Mouse (Mus musculus) heart, embryonic 10.5 days (tissue): Measurements from ENCODE around the gene Gm21954. TPM values are rescaled to one million over a fixed set of nuclear protein-coding genes. Genes with fewer than 3 reads are reported as not detected.

Experiments used
- DNase-seq: peaks from one replicate; pipeline ENCODE4 v3.0.0-alpha.2; 2017; ENCODE audit warnings: low spot score
- H3K27ac ChIP-seq: fragments of 300-500 bp; sonication (generic); 2 replicates; pipeline ENCODE4 v1.5.1; 2016; ENCODE audit warnings: mild to moderate bottlenecking
- H3K27me3 ChIP-seq: fragments of 300-500 bp; sonication (generic); 2 replicates; pipeline ENCODE4 v1.6.1; 2016; ENCODE audit warnings: mild to moderate bottlenecking; ENCODE audit not compliant: poor library complexity, insufficient read depth, severe bottlenecking
- H3K36me3 ChIP-seq: fragments of 300-500 bp; sonication (generic); 2 replicates; pipeline ENCODE4 v1.6.1; 2016; ENCODE audit warnings: mild to moderate bottlenecking, moderate library complexity
- H3K4me1 ChIP-seq: fragments of 300-500 bp; sonication (generic); 2 replicates; pipeline ENCODE4 v1.6.1; 2016; ENCODE audit warnings: mild to moderate bottlenecking
- H3K4me3 ChIP-seq: fragments of 300-500 bp; sonication (generic); 2 replicates; pipeline ENCODE4 v1.5.1; 2016; ENCODE audit warnings: mild to moderate bottlenecking, moderate library complexity
- H3K9me3 ChIP-seq: fragments of 300-500 bp; sonication (generic); 2 replicates; pipeline ENCODE4 v1.6.1; 2016; ENCODE audit warnings: mild to moderate bottlenecking, moderate library complexity
- WGBS: fragments of 180-500 bp; shearing (Covaris S2); methylation state at CpG from one replicate; pipeline ENCODE4 v1.1.7; 2016; 5-methylcytosine and 5-hydroxymethylcytosine counted together
- polyA plus RNA-seq: library from polyadenylated mRNA; unstranded; fragments of >200 nt; fragmentation: Nextera tagmentation; extraction: Ambion mirVana; gene quantifications from 2 replicates; pipeline ENCODE4 v1.2.1, GENCODE M21; 2016

Gm21954 gene
- not detected in 2 replicates for polyA plus RNA-seq

DNA sequence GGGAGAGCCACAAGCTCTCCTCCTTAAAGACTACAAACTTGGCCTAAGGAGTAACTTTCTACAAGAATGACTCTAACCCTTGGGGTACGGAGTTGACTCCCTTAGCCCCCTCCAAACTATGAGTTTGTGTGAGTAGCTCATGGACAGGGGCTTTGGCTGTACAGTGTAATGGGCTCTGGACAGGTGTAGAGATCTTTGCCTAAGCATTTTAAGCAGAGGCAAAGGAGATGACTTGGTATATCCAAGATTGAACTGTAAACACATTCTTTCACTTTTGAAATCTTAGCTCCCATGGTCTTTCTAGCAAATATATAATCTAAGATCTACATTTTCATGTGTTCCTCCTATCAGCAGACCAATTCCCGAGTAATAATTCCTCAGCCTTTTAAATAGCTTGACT lies at the start of gene Gm21954:
Gene Gm21954, minus strand, starts transcription at position 101 of the 400 bp plus-strand sequence.
- no peaks in the 10 kb centered on the region for H3K9me3 ChIP-seq
- DNase-seq, result no peak
- no peaks in the 10 kb centered on the region for H3K4me1 ChIP-seq
- H3K36me3 ChIP-seq, result no peaks in the 10 kb centered on the region
- H3K4me3 ChIP-seq, result no peak within 1 kb of the TSS
- H3K27ac ChIP-seq, result no peak within 1 kb of the TSS
- no peaks in the 10 kb centered on the region for H3K27me3 ChIP-seq
- WGBS, result 87% methylated on average over 2 of the region's 2 CpGs

DNA sequence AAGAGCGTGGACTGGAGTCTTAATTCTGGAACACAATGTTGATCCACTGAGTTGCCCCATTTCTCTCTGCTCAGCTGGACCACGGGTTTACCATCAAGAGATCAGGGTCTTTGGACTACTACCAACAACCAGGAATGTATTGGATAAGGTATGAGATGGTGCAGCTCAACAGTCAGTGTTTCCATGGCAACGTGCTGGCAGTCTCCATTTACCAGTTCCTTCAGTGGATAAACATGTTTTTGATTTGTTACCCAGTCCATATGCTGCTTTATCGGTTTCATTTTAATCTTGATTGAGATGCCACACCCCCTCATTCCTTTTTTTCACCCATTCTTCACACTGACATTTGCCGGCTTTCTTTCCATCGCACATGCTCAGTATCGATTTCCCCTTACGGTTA lies 49.8 kb upstream of the Gm21954 start:
- Histone ChIP-seq H3K36me3 (no peaks in the 10 kb centered on the region), H3K9me3 (no peaks in the 10 kb centered on the region), H3K4me3 (no peak overlapping the region), H3K4me1 (peaks cover 8% of the 10 kb centered on the region; the same call in 1 of the 2 replicates), H3K27me3 (no peaks in the 10 kb centered on the region), H3K27ac (no peak overlapping the region)
- peak; percentile 31 for DNase-seq
- WGBS, result 79% methylated on average over 8 of the region's 8 CpGs

- no peak overlapping the region for H3K27ac ChIP-seq
- H3K27me3 ChIP-seq, result no peaks in the 10 kb centered on the region
- no peak overlapping the region for H3K4me3 ChIP-seq
- no peaks in the 10 kb centered on the region for H3K9me3 ChIP-seq
- DNase-seq, result peak; percentile 89
- WGBS, result 24% methylated on average over 12 of the region's 12 CpGs
- H3K36me3 ChIP-seq, result no peaks in the 10 kb centered on the region
- H3K4me1 ChIP-seq, result peaks cover 8% of the 10 kb centered on the region; the same call in 1 of the 2 replicates
These were observed 48.5 kb upstream of the Gm21954 start for GRCm38 (mm10) chr3:55520240-55521180.

DNA sequence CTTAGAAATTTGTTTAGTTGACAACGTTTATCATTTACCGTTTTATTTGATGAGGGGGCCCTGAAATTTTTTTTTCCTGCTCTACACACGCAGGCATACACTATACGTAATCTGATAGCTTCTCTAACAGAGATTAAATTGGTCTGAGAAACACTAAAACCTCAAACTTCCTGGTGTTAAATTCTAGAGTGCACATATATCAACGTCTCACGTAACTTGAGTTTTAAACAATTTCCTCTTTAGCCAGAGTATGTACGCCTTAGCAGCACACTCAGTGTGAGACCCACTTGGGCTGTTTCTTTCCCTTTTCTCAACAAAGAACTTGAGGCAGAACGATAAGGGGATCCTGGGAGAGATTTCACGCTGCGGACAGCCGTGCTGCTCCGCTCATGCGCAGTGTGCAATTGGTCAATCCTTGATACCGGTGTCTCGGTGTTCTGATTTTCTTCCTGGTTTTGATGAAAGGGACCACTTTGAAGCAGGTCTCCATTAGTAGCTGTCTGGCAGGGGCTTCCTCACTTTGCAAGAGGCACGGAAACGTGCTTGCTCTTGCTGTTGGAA lies 45.5 kb upstream of the Gm21954 start:
- Histone ChIP-seq H3K27me3 (no peaks in the 10 kb centered on the region), H3K36me3 (no peaks in the 10 kb centered on the region), H3K27ac (no peak overlapping the region), H3K9me3 (no peaks in the 10 kb centered on the region), H3K4me3 (no peak overlapping the region), H3K4me1 (peaks cover 3% of the 10 kb centered on the region; the same call in 1 of the 2 replicates)
- no peak for DNase-seq
- 72% methylated on average over 17 of the region's 17 CpGs for WGBS

GRCm38 (mm10) chr3:55515966-55516365 lies 44.0 kb upstream of the Gm21954 start:
- Histone ChIP-seq H3K27ac (no peak overlapping the region), H3K27me3 (no peaks in the 10 kb centered on the region), H3K4me3 (no peak overlapping the region), H3K9me3 (no peaks in the 10 kb centered on the region), H3K36me3 (no peaks in the 10 kb centered on the region), H3K4me1 (peaks cover 3% of the 10 kb centered on the region; the same call in 1 of the 2 replicates)
- 84% methylated on average over 5 of the region's 5 CpGs for WGBS
- no peak for DNase-seq

DNA sequence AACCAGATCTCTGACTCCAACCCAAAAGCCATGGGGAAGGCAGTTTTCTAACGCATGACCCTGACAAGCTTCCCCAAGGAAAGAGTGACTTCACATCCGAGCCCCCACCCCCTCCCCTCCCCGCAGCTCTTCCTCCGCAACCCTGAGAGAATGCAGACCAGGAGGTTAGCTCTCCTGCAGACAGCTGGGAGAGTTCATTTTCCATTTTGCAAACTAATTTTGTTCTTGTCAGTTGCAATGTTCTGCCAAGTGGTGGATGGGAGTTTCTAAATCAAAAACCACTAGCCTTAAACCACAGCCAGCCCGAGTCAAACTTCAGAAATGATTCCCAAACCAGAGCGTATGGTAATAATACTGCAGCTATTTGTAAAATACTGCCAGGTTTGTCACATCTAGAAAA lies 39.6 kb upstream of the Gm21954 start:
- DNase-seq, result no peak
- 70% methylated on average over 6 of the region's 6 CpGs for WGBS
- Histone ChIP-seq H3K27me3 (no peaks in the 10 kb centered on the region), H3K36me3 (no peaks in the 10 kb centered on the region), H3K4me1 (no peaks in the 10 kb centered on the region; the same call in 1 of the 2 replicates), H3K4me3 (no peak overlapping the region), H3K9me3 (no peaks in the 10 kb centered on the region), H3K27ac (no peak overlapping the region)

GRCm38 (mm10) chr3:55510198-55510597 lies 38.2 kb upstream of the Gm21954 start:
- 77% methylated on average over 7 of the region's 7 CpGs for WGBS
- no peaks in the 10 kb centered on the region for H3K27me3 ChIP-seq
- H3K4me1 ChIP-seq, result no peaks in the 10 kb centered on the region; the same call in 1 of the 2 replicates
- no peak for DNase-seq
- no peak overlapping the region for H3K27ac ChIP-seq
- no peak overlapping the region for H3K4me3 ChIP-seq
- H3K9me3 ChIP-seq, result no peaks in the 10 kb centered on the region
- H3K36me3 ChIP-seq, result 0 out of 2 replicates have a peak, but pooled peaks cover 2% of the 10 kb centered on the region

- Histone ChIP-seq H3K27me3 (no peaks in the 10 kb centered on the region), H3K4me3 (no peak overlapping the region), H3K36me3 (no peaks in the 10 kb centered on the region), H3K9me3 (no peaks in the 10 kb centered on the region), H3K27ac (no peak overlapping the region), H3K4me1 (no peaks in the 10 kb centered on the region)
- WGBS, result 89% methylated on average over 7 of the region's 7 CpGs
- no peak for DNase-seq
These were observed 27.3 kb upstream of the Gm21954 start for GRCm38 (mm10) chr3:55499298-55499697.

- no peaks in the 10 kb centered on the region for H3K36me3 ChIP-seq
- DNase-seq, result no peak
- no peak overlapping the region for H3K4me3 ChIP-seq
- H3K9me3 ChIP-seq, result no peaks in the 10 kb centered on the region
- no peak overlapping the region for H3K27ac ChIP-seq
- no peaks in the 10 kb centered on the region for H3K27me3 ChIP-seq
- 84% methylated on average over 9 of the region's 9 CpGs for WGBS
- no peaks in the 10 kb centered on the region for H3K4me1 ChIP-seq
These were observed 24.5 kb upstream of the Gm21954 start for GRCm38 (mm10) chr3:55496462-55496941.

GRCm38 (mm10) chr3:55495866-55496265 lies 23.9 kb upstream of the Gm21954 start:
- 57% methylated on average over 4 of the region's 4 CpGs for WGBS
- no peaks in the 10 kb centered on the region for H3K36me3 ChIP-seq
- H3K4me3 ChIP-seq, result no peak overlapping the region
- H3K9me3 ChIP-seq, result no peaks in the 10 kb centered on the region
- H3K4me1 ChIP-seq, result no peaks in the 10 kb centered on the region
- no peak for DNase-seq
- H3K27ac ChIP-seq, result no peak overlapping the region
- H3K27me3 ChIP-seq, result no peaks in the 10 kb centered on the region

- H3K36me3 ChIP-seq, result no peaks in the 10 kb centered on the region
- no peak for DNase-seq
- H3K9me3 ChIP-seq, result no peaks in the 10 kb centered on the region
- H3K27ac ChIP-seq, result no peak overlapping the region
- 86% methylated on average over 7 of the region's 7 CpGs for WGBS
- H3K27me3 ChIP-seq, result no peaks in the 10 kb centered on the region
- H3K4me1 ChIP-seq, result no peaks in the 10 kb centered on the region
- no peak overlapping the region for H3K4me3 ChIP-seq
These were observed 23.2 kb upstream of the Gm21954 start for GRCm38 (mm10) chr3:55495231-55495630.

DNA sequence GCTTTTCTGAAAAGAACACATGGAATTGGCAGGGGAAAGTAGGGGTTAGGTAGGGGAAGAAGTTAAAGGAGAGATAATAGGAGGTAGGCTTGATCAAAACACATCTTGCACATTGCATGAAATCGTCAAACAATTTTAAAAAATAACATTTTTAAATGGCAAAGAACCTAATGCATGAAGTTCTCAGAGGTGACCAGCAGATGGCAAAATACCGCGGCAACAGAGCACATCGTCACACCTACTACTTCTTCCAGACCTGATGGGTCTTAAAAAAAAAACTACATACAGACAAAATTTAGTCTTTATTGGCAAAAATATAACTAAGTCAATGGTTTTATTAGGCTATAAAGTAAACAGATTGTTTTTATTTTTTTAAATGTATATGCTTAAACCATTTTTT lies 22.3 kb upstream of the Gm21954 start:
- no peaks in the 10 kb centered on the region for H3K9me3 ChIP-seq
- no peak overlapping the region for H3K4me3 ChIP-seq
- H3K4me1 ChIP-seq, result no peaks in the 10 kb centered on the region
- no peaks in the 10 kb centered on the region for H3K36me3 ChIP-seq
- no peak for DNase-seq
- no peaks in the 10 kb centered on the region for H3K27me3 ChIP-seq
- 37% methylated on average over 4 of the region's 4 CpGs for WGBS
- no peak overlapping the region for H3K27ac ChIP-seq

DNA sequence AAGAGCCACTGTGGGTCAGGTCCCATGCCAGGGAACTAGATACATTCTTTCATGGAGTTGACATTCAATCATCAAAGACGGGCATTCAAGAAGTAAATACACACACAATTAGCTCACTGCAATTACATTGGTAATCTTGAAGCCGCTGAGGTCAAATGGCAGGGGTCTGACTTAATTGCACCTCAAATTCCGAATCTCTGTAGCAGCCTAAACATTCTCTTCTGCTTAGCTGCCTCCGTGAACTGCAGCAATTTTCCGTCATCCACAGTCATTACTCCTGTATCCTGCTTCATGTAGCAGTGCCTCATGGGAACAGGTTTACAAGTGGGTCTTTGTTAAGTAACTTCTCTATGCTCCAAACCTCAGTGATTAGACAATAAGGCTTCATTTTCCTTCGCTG lies 20.0 kb upstream of the Gm21954 start:
- DNase-seq, result no peak
- Histone ChIP-seq H3K4me3 (no peak overlapping the region), H3K27me3 (no peaks in the 10 kb centered on the region), H3K4me1 (no peaks in the 10 kb centered on the region), H3K36me3 (no peaks in the 10 kb centered on the region), H3K27ac (no peak overlapping the region), H3K9me3 (no peaks in the 10 kb centered on the region)
- 58% methylated on average over 6 of the region's 6 CpGs for WGBS
